Mouse (Mus musculus): ENCODE measurements around the gene Usp21. TPM values are rescaled to one million over a fixed set of nuclear protein-coding genes. Genes with fewer than 3 reads are reported as not detected.

Gene Usp21
- 51.7 TPM for polyA plus RNA-seq (2017; shearing (Covaris generic))

GRCm38 (mm10) chr1:171287136-171288081 is at the start of gene Usp21:
Gene Usp21, minus strand, starts transcription at chr1:171287991.

GRCm38 (mm10) chr1:171328839-171329432 is 41.1 kb upstream of the Usp21 start, which contains the start of gene Dedd:
Gene Dedd, plus strand, starts transcription at chr1:171329145.

GRCm38 (mm10) chr1:171294298-171295062 is 6.7 kb upstream of the Usp21 start, which contains the start of gene Ufc1:
Gene Ufc1, minus strand, starts transcription at chr1:171295024.

GRCm38 (mm10) chr1:171280916-171281527 is 6.8 kb downstream of the Usp21 start, which contains the start of gene Ppox:
Gene Ppox, minus strand, starts transcription at chr1:171281186.

GRCm38 (mm10) chr1:171269848-171270572 is 17.8 kb downstream of the Usp21 start, which contains the start of gene B4galt3:
Gene B4galt3, plus strand, starts transcription at chr1:171270328.

GRCm38 (mm10) chr1:171250680-171251593 is 36.9 kb downstream of the Usp21 start, which contains the start of gene Ndufs2:
Gene Ndufs2, minus strand, starts transcription at chr1:171251388.

GRCm38 (mm10) chr1:171249913-171250600 is 37.7 kb downstream of the Usp21 start, which contains the start of gene Adamts4:
Gene Adamts4, plus strand, starts transcription at chr1:171250421.

GRCm38 (mm10) chr1:171234126-171234525 is 53.7 kb downstream of the Usp21 start, which contains the start of gene Fcer1g:
Gene Fcer1g, minus strand, starts transcription at chr1:171234365.

Other genes starting within 250 kb of the Usp21 start
- 1.3 TPM for gene Fcgr3, start 223.1 kb downstream of the Usp21 start, polyA plus RNA-seq (2017; shearing (Covaris generic))
- gene Cfap126, start 174.1 kb downstream of the Usp21 start, polyA plus RNA-seq (2017; shearing (Covaris generic)): 2.0 TPM
- 179 TPM for gene Sdhc, start 137.4 kb downstream of the Usp21 start, polyA plus RNA-seq (2017; shearing (Covaris generic))
- not detected for gene Mpz, start 137.3 kb downstream of the Usp21 start, polyA plus RNA-seq (2017; shearing (Covaris generic))
- not detected for gene Pcp4l1, start 91.7 kb downstream of the Usp21 start, polyA plus RNA-seq (2017; shearing (Covaris generic))
- 0.61 TPM for gene Nr1i3, start 74.0 kb downstream of the Usp21 start, polyA plus RNA-seq (2017; shearing (Covaris generic))
- gene Tomm40l, start 65.5 kb downstream of the Usp21 start, polyA plus RNA-seq (2017; shearing (Covaris generic)): 45.0 TPM
- 0.62 TPM for gene Apoa2, start 62.9 kb downstream of the Usp21 start, polyA plus RNA-seq (2017; shearing (Covaris generic))
- gene Fcer1g, start 53.6 kb downstream of the Usp21 start, polyA plus RNA-seq (2017; shearing (Covaris generic)): 7.1 TPM
- not detected for gene Adamts4, start 37.6 kb downstream of the Usp21 start, polyA plus RNA-seq (2017; shearing (Covaris generic))
- 197 TPM for gene Ndufs2, start 36.6 kb downstream of the Usp21 start, polyA plus RNA-seq (2017; shearing (Covaris generic))
- 51.6 TPM for gene B4galt3, start 17.7 kb downstream of the Usp21 start, polyA plus RNA-seq (2017; shearing (Covaris generic))
- gene Ppox, start 6.8 kb downstream of the Usp21 start, polyA plus RNA-seq (2017; shearing (Covaris generic)): 89.0 TPM
- 77.9 TPM for gene Ufc1, start 7.0 kb upstream of the Usp21 start, polyA plus RNA-seq (2017; shearing (Covaris generic))
- gene Dedd, start 41.2 kb upstream of the Usp21 start, polyA plus RNA-seq (2017; shearing (Covaris generic)): 38.2 TPM
- gene Nit1, start 57.7 kb upstream of the Usp21 start, polyA plus RNA-seq (2017; shearing (Covaris generic)): 56.6 TPM
- 123 TPM for gene Pfdn2, start 57.7 kb upstream of the Usp21 start, polyA plus RNA-seq (2017; shearing (Covaris generic))
- not detected for gene Klhdc9, start 72.8 kb upstream of the Usp21 start, polyA plus RNA-seq (2017; shearing (Covaris generic))
- gene Nectin4, start 82.1 kb upstream of the Usp21 start, polyA plus RNA-seq (2017; shearing (Covaris generic)): not detected
- gene Arhgap30, start 101.0 kb upstream of the Usp21 start, polyA plus RNA-seq (2017; shearing (Covaris generic)): 258 TPM
- 102 TPM for gene Usf1, start 123.3 kb upstream of the Usp21 start, polyA plus RNA-seq (2017; shearing (Covaris generic))
- 5.9 TPM for gene Tstd1, start 130.9 kb upstream of the Usp21 start, polyA plus RNA-seq (2017; shearing (Covaris generic))
- 0.93 TPM for gene F11r, start 149.5 kb upstream of the Usp21 start, polyA plus RNA-seq (2017; shearing (Covaris generic))
- gene Alyref2, start 215.5 kb upstream of the Usp21 start, polyA plus RNA-seq (2017; shearing (Covaris generic)): 9.7 TPM
- gene Itln1, start 247.3 kb upstream of the Usp21 start, polyA plus RNA-seq (2017; shearing (Covaris generic)): not detected

Data from CD4-positive, CD25-positive, alpha-beta regulatory T cell, adult 9 weeks (primary cell).